Mouse (Mus musculus): ENCODE measurements at regions not wholly inside any gene's neighbourhood (a gene's known extent, or its start where the extent isn't known, plus 50 kb on each side); places are given as distances from the start of the nearest gene placed in this dataset.
A peak's percentile ranks its signal among the peaks of the same experiment; 100 is the strongest.

DNA sequence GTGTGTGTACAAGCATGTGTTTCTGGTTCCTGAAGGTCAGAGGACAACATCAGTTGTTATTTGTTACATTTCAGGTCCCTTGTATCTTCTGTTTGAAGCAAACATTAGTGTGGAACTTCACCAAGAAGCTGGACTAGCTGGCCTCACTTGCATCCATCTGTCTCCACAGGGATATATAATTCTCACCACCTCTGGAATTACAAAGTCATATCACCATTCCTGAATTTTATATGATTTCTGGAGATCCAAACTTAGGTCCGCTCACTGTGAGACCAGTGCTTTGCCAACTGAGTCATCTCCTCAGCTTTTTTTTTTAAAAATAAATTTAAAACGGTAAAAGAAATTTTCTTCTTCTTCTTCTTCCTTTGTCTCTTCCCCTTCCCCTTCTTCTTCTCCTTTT lies 311.3 kb upstream of the Zmiz1 start:
- intact Hi-C loops (cut with DNase I) = no loop called here

DNA sequence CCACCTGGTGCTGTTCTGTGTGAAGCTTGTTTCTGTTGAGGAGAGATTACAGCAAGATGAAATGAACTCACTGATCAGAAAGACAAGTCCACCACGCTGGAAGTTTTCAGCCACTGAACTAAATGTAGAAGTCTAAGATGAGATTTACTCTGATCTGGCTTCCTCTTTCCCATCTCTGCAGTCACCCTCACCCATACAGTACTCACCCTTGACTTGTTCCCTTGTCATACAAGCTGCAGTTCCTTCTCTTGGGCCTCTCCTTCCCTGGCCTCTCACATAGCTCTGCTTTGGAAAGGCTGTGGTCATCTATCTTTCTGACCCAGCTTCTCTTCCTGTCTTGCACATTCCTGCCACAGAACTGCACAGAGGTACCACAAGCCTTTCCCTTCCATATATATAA lies 308.0 kb upstream of the Zmiz1 start:
- intact Hi-C loops (cut with DNase I) = no loop called here
- no peak for DNase-seq (ENCODE audit: low spot score)

More for the DNA sequence above, 311.3 kb upstream of the Zmiz1 start:
- no peak for DNase-seq (ENCODE audit: low spot score)

- intact Hi-C loops (cut with DNase I) = no loop called here
- DNase-seq (ENCODE audit: low spot score) = no peak
Measured at GRCm38 (mm10) chr14:25151485-25151884, 307.5 kb upstream of the Zmiz1 start.

DNA sequence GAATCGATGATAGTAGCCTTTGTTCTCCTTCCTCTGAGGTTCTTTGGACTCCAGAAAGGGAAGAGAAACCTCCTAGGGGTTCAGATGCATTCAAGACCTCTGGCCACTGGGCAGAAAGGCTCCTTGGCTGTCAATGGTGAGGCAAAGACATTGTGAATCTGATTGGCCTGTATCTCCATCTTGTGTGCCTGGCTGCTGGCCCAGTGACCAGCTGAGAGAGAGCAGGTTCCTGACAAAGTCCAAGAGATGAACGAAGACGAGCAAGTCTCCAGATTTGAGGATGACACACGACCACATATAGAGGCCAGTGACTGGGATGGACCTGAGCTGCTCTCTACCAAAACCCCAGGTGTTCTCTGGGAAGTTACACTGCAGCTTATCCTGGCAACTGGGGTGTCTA lies 305.4 kb upstream of the Zmiz1 start:
- no peak for DNase-seq (ENCODE audit: low spot score)
- intact Hi-C loops (cut with DNase I) = no loop called here

DNA sequence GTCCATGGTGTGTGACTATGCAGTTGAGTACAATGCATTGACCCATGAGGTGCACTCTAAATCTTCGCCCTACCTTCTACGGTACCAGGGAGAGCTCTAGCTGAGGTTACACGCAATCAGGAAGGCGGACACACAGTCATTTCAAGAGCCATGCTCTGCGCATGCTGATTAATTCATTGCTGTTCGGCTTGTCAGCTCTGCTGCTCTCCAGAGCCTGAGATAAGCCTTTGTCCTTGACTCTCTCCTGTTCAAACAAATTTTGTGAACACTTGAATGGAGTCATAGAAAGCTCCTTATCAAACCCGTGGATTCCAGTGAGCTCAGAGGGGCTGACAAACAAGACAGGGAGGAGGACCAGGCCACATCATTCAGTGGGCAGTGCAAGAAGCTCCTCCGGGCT lies 304.8 kb upstream of the Zmiz1 start:
- intact Hi-C loops (cut with DNase I) = no loop called here
- DNase-seq (ENCODE audit: low spot score) = no peak

DNA sequence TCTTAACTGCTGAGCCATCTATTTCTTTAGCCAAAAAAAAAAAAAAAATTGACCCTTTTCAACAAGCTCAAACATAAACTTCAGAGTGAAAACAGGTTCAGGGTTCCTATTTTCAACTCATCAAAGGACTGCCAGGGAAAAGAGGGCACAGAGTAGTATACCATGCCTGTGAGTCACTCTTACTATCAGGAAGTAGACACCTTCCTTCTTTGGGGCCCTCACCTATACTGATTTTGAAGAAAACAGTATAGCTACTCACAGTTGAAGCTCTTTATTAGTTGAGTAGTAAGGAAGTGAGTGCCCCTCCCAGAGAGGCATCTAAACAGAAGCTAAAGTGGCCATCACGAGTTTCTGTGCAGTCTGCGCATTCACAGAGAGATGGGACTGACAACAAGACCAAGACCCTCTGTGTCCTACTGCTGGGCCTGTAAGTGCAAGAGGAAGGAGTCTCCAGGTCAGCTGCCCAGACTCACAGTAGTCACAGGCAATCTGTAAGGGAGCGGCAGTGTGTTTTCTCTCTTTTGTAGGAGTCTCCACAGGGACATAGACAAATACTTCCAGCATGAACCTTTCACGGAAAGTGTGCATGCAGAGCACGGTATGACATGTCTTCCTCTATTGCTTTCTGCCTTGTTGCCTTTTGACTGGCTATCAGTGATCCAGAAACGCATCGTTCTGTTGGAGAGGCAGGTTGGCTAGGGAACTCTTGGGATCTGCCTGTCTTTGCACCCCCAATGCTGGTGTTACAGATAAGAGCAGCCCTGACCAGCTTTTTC lies 303.8 kb upstream of the Zmiz1 start:
- intact Hi-C loops (cut with DNase I) = no loop called here
- DNase-seq (ENCODE audit: low spot score) = no peak

DNA sequence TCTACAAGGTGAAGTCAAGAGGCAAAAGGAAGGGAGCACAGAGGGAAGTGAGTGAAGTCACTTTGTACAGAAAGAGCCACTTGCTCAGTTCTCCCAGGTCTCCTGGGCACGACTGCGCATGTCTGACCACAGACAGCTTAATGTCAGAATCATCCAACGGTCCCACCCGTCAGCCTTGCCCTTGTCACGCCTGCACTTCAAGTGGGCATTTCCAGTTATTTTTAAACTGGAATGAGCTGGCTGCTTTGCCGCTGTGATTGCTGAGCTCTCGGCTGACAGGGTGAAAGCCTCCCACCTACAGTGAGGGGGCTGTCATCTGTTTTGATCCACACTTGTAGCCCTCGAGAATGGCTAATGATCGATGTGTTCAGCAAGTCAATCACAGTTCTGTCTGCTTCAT lies 302.8 kb upstream of the Zmiz1 start:
- DNase-seq (ENCODE audit: low spot score) = no peak
- intact Hi-C loops (cut with DNase I) = no loop called here

DNA sequence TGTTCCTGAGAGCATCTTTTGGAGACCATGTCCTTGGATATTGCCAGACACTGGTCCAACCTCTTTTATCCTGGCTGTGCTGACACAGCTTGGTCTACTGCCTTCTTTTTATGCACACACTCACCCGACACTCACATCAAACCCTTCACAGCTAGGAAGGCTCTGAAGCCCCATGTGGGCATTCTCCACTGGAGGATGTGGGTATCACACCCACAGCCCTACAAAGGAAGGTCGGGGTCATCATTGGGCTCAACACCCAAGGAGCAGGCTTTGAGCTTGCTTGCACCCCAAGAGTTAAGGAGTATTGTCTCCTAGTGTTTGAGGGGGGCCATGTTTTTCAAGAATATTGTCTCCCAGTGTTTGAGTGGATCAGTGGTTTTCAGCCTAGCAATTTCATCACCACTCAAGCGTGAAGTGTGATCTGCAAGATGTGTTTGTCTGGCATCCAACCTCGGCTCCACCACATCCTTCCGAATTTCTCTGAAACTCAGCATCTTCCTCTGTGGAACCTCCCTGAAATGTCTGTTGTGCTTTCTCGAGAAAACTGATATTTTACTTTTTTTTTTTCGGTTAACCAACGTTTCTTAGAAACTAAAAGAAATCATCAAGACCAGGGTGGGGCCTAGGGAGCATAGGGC lies 297.2 kb upstream of the Zmiz1 start:
- no peak for DNase-seq (ENCODE audit: low spot score)
- intact Hi-C loops (cut with DNase I) = no loop called here

DNA sequence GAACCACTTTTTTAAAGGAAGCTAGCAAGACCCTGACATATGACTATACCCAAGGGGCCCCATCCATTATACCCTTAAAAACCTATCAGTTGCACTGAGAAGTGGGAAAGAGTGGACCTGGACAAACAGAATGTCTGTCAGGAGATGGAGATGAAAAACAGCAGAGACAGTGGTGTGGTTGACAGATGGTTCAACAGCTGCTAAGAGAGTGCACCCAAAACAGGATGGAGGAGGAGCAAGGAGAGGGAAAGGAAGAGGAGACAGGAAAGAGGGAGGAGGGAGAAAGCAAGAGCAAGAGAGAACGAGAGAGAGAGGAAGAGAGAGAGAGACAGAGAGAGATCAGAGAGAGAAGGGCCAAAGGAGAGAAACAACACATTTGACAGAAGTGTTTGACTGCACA lies 292.8 kb upstream of the Zmiz1 start:
- intact Hi-C loops (cut with DNase I) = no loop called here
- no peak for DNase-seq (ENCODE audit: low spot score)

- intact Hi-C loops (cut with DNase I) = no loop called here
- no peak for DNase-seq (ENCODE audit: low spot score)
Measured at GRCm38 (mm10) chr14:25167604-25168003, 291.4 kb upstream of the Zmiz1 start.

DNA sequence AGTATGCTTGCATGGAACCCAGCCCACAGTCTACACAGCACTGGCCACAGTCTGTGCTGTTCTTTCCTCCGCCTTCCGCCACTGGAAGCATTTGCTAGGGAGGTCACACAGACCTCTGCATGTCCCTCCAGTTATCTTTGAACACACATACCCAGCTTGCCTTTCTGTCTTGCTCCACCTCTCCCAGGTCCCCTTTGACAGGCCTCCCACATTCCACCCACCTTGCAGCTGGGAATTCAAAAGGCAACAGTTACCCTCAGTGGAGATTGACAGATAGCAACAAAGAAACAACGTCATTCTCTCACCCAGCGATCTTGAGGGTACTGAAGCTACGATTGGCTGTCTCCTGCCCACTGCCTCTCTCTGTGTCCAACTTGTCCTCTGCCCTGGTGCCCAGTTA lies 290.7 kb upstream of the Zmiz1 start:
- intact Hi-C loops (cut with DNase I) = no loop called here
- DNase-seq (ENCODE audit: low spot score) = no peak

- intact Hi-C loops (cut with DNase I) = no loop called here
- no peak for DNase-seq (ENCODE audit: low spot score)
Measured at GRCm38 (mm10) chr14:25173281-25173680, 285.7 kb upstream of the Zmiz1 start.

- no peak for DNase-seq (ENCODE audit: low spot score)
- intact Hi-C loops (cut with DNase I) = no loop called here
Measured at GRCm38 (mm10) chr14:25173873-25174272, 285.1 kb upstream of the Zmiz1 start.

GRCm38 (mm10) chr14:25174402-25174801 lies 284.6 kb upstream of the Zmiz1 start:
- DNase-seq (ENCODE audit: low spot score) = no peak
- intact Hi-C loops (cut with DNase I) = no loop called here

DNA sequence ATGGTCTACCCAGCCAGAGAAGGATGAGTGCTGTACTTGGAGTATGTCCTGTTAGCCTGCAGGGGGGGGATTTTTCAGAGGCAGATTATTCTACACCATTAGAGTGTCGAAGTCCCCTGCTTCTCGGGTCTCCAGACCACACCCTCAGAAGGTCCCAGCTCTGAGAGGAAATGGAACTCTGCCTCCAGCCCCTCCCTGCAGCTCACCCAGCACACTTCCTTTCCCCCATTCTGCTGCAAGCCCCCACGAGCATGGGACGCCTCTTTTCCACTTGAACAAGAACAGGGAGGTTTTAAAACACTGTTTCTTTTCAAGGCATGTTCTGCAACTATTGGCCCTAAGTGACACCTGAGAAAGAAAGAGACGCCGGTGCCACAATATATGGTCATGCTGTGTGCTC lies 282.8 kb upstream of the Zmiz1 start:
- no peak for DNase-seq (ENCODE audit: low spot score)
- intact Hi-C loops (cut with DNase I) = no loop called here

DNA sequence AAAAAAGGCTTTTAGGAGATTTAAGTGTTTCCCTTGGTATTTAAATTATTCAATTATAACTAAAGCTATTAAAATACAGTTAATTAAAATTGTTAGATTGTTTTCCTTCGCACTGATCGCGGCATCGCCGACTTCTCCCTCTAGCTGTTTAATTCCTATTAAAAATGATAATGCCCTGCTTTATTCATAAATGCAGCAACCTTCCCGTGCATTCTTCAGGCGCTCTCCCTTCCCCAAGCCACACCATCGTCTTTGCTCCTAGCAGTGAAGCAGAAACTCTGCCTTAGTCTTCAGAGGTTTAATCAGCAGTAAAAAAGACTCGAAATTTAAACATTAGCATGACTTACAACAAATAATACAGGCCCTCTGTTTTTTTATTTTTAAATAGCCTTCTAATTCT lies 278.9 kb upstream of the Zmiz1 start:
- intact Hi-C loops (cut with DNase I) = no loop called here
- DNase-seq (ENCODE audit: low spot score) = no peak

- intact Hi-C loops (cut with DNase I) = no loop called here
- no peak for DNase-seq (ENCODE audit: low spot score)
Measured at GRCm38 (mm10) chr14:25181406-25181805, 277.6 kb upstream of the Zmiz1 start.

GRCm38 (mm10) chr14:25184042-25184441 lies 274.9 kb upstream of the Zmiz1 start:
- DNase-seq (ENCODE audit: low spot score) = no peak
- intact Hi-C loops (cut with DNase I) = no loop called here

DNA sequence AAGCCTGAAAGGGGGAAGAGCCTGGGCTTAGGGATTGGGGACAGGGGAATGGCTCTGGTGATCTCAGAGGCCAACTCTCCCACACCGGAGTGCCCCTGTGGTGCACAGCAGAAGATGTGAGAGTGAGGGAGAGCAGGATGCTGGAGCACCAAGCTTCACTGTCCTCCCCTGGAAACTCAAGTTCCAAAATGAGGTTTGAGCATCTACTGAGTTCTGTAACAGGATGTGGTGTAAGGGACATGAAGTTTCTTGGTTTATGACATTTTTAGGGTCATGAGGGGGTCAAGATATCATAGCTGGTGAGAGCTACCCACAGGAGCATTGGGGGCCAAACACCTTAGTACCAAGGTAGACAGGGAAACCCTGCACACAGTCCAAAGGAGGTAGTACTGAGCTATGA lies 274.1 kb upstream of the Zmiz1 start:
- intact Hi-C loops (cut with DNase I) = no loop called here
- no peak for DNase-seq (ENCODE audit: low spot score)

DNA sequence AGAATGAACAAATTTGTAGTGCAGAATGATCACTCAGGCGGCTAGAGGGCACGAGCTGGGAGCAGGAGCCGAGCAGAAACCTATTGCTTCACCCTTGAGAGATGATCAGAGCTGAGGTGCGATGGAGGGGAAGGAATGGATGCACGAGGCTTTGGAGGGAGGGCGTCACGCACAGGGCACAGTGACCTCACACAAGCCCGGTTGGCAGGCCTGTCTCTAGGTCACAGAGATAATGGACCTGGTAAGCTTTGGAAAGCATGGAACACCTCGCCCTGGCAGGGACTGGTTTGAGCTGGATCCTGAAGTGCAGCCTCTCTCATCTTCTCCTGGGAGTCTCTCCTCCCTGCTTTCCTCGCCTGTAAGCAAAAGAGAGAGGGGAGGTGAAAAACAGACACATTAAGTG lies 273.4 kb upstream of the Zmiz1 start:
- no peak for DNase-seq (ENCODE audit: low spot score)
- intact Hi-C loops (cut with DNase I) = no loop called here

- peak; percentile 24 for DNase-seq (ENCODE audit: low spot score)
- intact Hi-C loops (cut with DNase I) = no loop called here
Measured at GRCm38 (mm10) chr14:25185959-25186771, 272.8 kb upstream of the Zmiz1 start.

Measured in heart, postnatal 25 days (tissue).